Mouse (Mus musculus) lung, embryonic 16.5 days (tissue): Measurements from ENCODE around the gene Trim24. TPM values are rescaled to one million over a fixed set of nuclear protein-coding genes. Genes with fewer than 3 reads are reported as not detected.

Experiments
- ATAC-seq: fragments of 200-750 bp; cut with Nextera tagmentation; 2 replicates; pipeline ENCODE4 v1.8.0; 2017; ENCODE audit warnings: low read depth, mild to moderate bottlenecking, moderate library complexity
- H3K27ac ChIP-seq: fragments of 300-500 bp; sonication (generic); 2 replicates; pipeline ENCODE4 v1.5.1; 2014; ENCODE audit warnings: mild to moderate bottlenecking, control low read depth, low read length
- H3K27me3 ChIP-seq: fragments of 300-500 bp; sonication (generic); 2 replicates; pipeline ENCODE4 v1.6.1; 2014; ENCODE audit warnings: low read depth, low read length, mixed read lengths; ENCODE audit not compliant: control insufficient read depth, insufficient read depth
- H3K36me3 ChIP-seq: fragments of 300-500 bp; sonication (generic); 2 replicates; pipeline ENCODE4 v1.6.1; 2014; ENCODE audit warnings: low read length; ENCODE audit not compliant: control insufficient read depth, insufficient read depth
- H3K4me1 ChIP-seq: fragments of 300-500 bp; sonication (generic); replicated peaks from 2 replicates; pipeline ENCODE4 v1.6.1; 2014; ENCODE audit warnings: low read length, mixed read lengths; ENCODE audit not compliant: control insufficient read depth, insufficient read depth
- H3K4me2 ChIP-seq: fragments of 300-500 bp; sonication (generic); 2 replicates; pipeline ENCODE4 v1.6.1; 2014; ENCODE audit warnings: low read depth, low read length, control low read depth
- H3K4me3 ChIP-seq: fragments of 300-500 bp; sonication (generic); 2 replicates; pipeline ENCODE4 v1.5.1; 2014; ENCODE audit warnings: mild to moderate bottlenecking, low read length, control low read depth
- H3K9ac ChIP-seq: fragments of 300-500 bp; sonication (generic); 2 replicates; pipeline ENCODE4 v1.6.1; 2014; ENCODE audit warnings: low read length, control low read depth
- H3K9me3 ChIP-seq: fragments of 300-500 bp; sonication (generic); 2 replicates; pipeline ENCODE4 v1.6.1; 2016; ENCODE audit warnings: low read length; ENCODE audit not compliant: control insufficient read depth
- WGBS: fragments of 180-500 bp; shearing (Covaris S2); extraction: QIAGEN DNeasy Blood & Tissue Kit; methylation state at CpG from one replicate; pipeline ENCODE4 v1.1.7; 2014; 5-methylcytosine and 5-hydroxymethylcytosine counted together
- polyA plus RNA-seq: library from polyadenylated mRNA; unstranded; fragments of >200 nt; fragmentation: Nextera tagmentation; extraction: Ambion mirVana; gene quantifications from 2 replicates; pipeline ENCODE4 v1.2.1, GENCODE M21; 2015

Gene Trim24
- polyA plus RNA-seq, 1 experiment from 2014 or later: 10.0 TPM

DNA sequence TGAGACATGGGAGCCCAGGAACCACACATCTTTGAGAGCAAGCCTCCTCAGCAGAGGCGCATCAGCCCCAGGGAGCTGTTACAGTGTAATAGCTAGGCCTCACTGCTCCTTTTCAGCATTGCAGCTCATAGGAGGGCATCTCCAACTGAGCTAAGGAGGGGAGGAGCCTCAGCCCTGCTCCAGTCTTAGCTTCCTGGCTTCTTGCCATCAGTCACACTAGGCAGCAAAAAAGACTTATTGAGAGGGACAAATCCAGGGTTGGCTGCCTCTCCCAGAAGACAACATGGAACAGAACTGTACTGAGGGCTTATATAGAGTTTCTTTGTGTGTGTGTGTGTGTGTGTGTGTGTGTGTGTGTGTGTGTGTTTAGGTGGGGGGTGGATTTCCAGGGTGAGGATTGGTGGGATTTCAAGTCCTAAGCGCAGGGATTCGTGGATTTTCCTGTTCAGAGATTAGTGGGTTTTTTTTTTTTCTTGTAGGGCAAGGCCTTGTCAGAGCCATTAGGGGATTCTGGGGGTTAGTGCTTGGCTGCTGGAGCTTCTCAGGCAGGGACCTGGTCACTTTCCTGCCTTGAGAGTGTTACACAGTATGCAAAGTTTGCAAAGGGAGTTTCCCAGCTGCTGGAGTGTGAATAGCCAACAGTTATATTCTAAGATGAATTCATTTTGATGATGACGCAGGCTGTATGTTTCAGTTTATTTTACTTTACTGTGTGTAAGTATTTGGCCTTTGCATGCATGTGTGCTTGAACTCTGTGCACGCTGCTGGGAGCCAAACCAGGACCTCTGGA lies 25.2 kb downstream of the Trim24 start:
- no peak overlapping the region for H3K4me3 ChIP-seq
- peak; percentile 92 for ATAC-seq

DNA sequence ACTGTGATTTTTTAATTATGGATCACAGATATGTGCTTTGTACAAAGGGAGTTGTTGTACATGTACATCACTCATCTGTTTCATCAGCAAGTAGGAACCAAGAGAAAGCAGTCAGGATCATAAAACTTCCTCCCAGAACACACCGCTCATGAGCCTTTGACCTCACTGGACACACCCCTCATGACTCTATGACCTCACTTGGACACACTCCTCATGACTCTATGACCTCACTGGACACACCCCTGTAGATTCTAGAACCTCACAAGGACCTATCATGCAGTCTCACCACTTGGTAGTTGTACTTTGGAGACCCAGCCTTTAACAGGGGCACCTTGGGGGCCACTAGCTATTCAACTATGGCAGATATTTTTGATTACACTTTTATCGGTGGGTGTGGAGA lies 29.6 kb downstream of the Trim24 start:
- Histone ChIP-seq H3K27ac (no peak overlapping the region), H3K9ac (no peak overlapping the region), H3K36me3 (peaks cover 2% of the 10 kb centered on the region; the same call in 1 of the 2 replicates), H3K4me3 (no peak overlapping the region), H3K4me2 (no peak overlapping the region), H3K9me3 (no peaks in the 10 kb centered on the region), H3K4me1 (peaks cover 9% of the 10 kb centered on the region), H3K27me3 (no peaks in the 10 kb centered on the region)
- WGBS: 91% methylated on average over 2 of the region's 2 CpGs
- ATAC-seq: no peak

More for the DNA sequence above, 25.2 kb downstream of the Trim24 start:
- H3K27me3 ChIP-seq: no peaks in the 10 kb centered on the region
- no peak overlapping the region for H3K4me2 ChIP-seq
- H3K27ac ChIP-seq: peak overlapping the region; percentile 66
- WGBS: 51% methylated on average over 5 of the region's 5 CpGs
- no peaks in the 10 kb centered on the region for H3K36me3 ChIP-seq
- H3K4me1 ChIP-seq: peaks cover 9% of the 10 kb centered on the region
- no peaks in the 10 kb centered on the region for H3K9me3 ChIP-seq
- peak overlapping the region; percentile 28 for H3K9ac ChIP-seq

DNA sequence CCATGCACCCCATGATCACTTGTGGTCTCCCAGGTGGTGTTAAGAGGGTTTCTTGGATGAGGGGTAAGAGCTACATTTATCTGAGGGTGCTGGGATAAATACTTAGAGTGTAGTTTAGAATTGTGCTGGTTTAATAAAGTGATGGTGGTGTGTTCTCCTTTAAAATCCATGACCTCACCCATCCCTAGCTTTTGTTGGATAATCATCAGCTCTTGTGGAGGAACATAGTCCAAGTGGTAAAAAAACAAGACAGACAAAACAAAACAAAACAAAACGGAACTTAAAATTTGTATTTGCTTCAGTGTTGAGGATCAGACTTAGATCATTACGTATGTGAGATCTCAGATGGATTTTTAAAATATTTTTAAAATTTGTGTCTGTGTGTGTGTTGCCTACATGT lies 31.2 kb downstream of the Trim24 start:
- ATAC-seq: no peak
- H3K27me3 ChIP-seq: no peaks in the 10 kb centered on the region
- H3K36me3 ChIP-seq: peaks cover 8% of the 10 kb centered on the region
- 91% methylated on average over 2 of the region's 2 CpGs for WGBS
- H3K4me1 ChIP-seq: no peaks in the 10 kb centered on the region
- H3K4me3 ChIP-seq: no peak overlapping the region
- no peaks in the 10 kb centered on the region for H3K9me3 ChIP-seq
- H3K9ac ChIP-seq: no peak overlapping the region
- no peak overlapping the region for H3K4me2 ChIP-seq
- no peak overlapping the region for H3K27ac ChIP-seq

DNA sequence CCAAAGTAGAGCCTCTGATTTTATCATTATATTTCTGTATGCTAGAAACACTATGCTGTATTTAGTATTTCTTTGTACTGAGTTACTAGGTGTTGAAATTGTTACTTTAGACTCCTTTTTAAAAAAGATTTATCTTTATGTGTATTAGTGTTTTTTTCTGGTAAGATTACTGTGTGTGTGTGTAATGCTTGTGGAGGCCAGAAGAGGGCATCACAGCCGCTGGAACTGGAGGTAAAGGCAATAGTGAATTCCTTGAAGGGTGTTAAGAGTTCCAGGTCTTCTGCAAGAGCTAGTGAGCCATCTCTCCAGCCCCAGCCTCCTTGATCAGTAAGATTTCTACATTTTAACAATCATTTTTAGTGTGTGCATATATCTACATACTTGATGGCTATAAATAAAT lies 33.2 kb downstream of the Trim24 start:
- Histone ChIP-seq H3K27ac (no peak overlapping the region), H3K9ac (no peak overlapping the region), H3K27me3 (no peaks in the 10 kb centered on the region), H3K9me3 (no peaks in the 10 kb centered on the region), H3K36me3 (peaks cover 9% of the 10 kb centered on the region), H3K4me1 (no peaks in the 10 kb centered on the region), H3K4me2 (no peak overlapping the region), H3K4me3 (no peak overlapping the region)
- 85% methylated on average over 1 of the region's 1 CpGs for WGBS
- ATAC-seq: no peak

DNA sequence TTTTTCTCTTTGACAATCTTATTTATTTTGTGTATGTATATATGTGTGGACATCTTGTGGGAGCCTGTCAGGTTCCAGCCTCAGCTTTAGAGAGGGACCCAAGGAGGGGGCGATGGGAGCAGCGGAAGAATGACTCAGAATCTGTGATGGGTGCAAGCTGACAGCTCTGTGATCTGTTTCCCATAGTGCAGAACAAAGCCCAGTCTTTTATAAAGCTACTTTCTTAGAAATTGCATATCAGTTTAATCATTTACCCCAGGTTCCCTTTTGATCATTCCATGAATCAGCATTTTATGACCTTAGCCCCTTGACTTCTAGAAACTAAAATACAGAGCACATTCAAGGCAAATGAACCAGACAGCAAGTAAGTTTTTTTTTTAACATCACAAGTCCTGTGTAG lies 42.9 kb downstream of the Trim24 start:
- Histone ChIP-seq H3K27me3 (no peaks in the 10 kb centered on the region), H3K4me2 (no peak overlapping the region), H3K9me3 (peaks cover 4% of the 10 kb centered on the region), H3K4me3 (no peak overlapping the region), H3K9ac (no peak overlapping the region), H3K4me1 (no peaks in the 10 kb centered on the region), H3K27ac (no peak overlapping the region), H3K36me3 (peaks cover 16% of the 10 kb centered on the region)
- ATAC-seq: no peak
- WGBS: 85% methylated on average over 2 of the region's 2 CpGs

DNA sequence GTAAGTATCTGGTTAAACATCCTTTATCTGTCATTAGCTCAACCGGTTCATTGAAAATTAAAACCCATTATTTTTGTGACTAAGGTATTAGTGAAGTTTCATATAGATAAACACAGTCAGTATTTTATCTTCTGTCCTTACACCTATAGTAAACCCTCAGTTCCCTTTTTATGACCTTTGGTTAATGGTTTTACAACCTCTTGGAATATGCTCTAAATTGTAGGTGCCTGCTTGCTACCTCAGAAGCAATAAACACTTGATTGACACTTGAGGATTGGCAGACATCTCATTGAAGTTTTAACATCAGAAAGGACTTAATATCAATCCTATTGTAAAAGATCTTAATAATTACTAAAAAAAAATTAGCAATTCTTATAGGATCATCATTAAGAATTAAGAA lies 54.5 kb downstream of the Trim24 start:
- no peaks in the 10 kb centered on the region for H3K9me3 ChIP-seq
- no peaks in the 10 kb centered on the region for H3K27me3 ChIP-seq
- no peak overlapping the region for H3K9ac ChIP-seq
- H3K4me3 ChIP-seq: no peak overlapping the region
- no peak overlapping the region for H3K27ac ChIP-seq
- H3K4me2 ChIP-seq: no peak overlapping the region
- H3K36me3 ChIP-seq: peaks cover 4% of the 10 kb centered on the region; the same call in 1 of the 2 replicates
- WGBS: 93% methylated on average over 1 of the region's 1 CpGs
- ATAC-seq: no peak
- no peaks in the 10 kb centered on the region for H3K4me1 ChIP-seq

DNA sequence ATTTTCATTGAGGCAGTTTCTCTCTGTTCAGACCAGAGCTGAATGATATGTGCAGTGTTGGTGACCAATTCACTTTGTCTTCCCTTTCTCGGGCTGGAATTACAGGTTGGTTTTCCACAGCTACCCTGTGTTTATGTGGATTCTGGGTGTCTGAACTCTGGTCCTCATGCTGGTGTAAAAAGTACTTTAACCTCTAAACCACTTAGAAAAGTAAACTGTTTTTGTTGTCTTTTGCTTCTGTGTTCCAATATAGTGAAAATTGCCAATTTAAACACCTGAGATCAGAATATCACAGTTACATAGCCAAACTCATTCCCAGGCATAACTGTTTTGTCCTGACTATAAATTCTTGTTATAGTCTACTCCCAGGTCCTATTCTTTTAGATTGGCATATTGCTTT lies 56.1 kb downstream of the Trim24 start:
- H3K9me3 ChIP-seq: no peaks in the 10 kb centered on the region
- WGBS: 86% methylated on average over 1 of the region's 1 CpGs
- no peaks in the 10 kb centered on the region for H3K27me3 ChIP-seq
- H3K27ac ChIP-seq: no peak overlapping the region
- H3K4me1 ChIP-seq: no peaks in the 10 kb centered on the region
- H3K4me3 ChIP-seq: no peak overlapping the region
- peaks cover 9% of the 10 kb centered on the region for H3K36me3 ChIP-seq
- H3K4me2 ChIP-seq: no peak overlapping the region
- ATAC-seq: no peak
- H3K9ac ChIP-seq: no peak overlapping the region

DNA sequence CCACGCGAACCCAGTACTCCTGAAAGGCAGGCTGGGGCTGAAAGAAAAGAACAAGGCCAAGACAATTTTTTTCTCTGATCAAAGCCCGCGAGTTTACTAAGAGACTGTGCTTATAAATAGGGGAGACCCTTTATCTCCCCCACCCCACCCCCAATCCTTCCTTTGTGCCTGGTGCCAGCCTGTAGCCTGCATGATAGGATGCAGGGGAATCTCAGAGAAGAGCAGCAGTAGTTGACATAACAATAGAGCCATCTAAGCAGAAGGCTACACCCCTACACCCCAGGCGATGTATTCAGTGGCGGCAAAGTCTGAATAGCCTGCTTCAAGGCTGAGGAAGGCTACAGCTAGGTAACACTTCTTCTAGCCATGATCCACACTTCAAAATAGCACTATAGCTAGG lies 65.9 kb downstream of the Trim24 start:
- WGBS: 78% methylated on average over 6 of the region's 6 CpGs
- no peaks in the 10 kb centered on the region for H3K9me3 ChIP-seq
- H3K4me1 ChIP-seq: no peaks in the 10 kb centered on the region
- H3K27me3 ChIP-seq: no peaks in the 10 kb centered on the region
- H3K4me2 ChIP-seq: no peak overlapping the region
- H3K27ac ChIP-seq: no peak overlapping the region
- no peak for ATAC-seq
- H3K9ac ChIP-seq: no peak overlapping the region
- no peak overlapping the region for H3K4me3 ChIP-seq
- H3K36me3 ChIP-seq: peaks cover 9% of the 10 kb centered on the region

DNA sequence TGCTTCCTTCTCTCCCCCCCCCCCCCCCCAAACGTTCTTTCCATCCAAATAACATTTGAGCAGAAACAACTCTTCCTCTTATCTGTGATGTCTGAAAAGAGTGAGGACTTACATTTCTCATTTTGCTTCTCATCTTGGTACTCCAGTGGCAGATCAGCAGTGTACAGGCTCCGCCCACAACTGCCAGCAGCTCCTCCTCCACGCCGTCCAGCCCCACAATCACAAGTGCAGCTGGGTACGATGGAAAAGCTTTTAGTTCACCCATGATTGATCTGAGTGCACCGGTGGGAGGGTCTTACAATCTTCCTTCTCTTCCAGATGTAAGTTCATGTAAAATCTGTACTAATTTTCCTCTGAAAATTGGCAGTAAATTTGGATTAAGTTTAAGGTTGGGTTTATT lies 80.7 kb downstream of the Trim24 start:
- H3K9me3 ChIP-seq: no peaks in the 10 kb centered on the region
- H3K4me2 ChIP-seq: no peak overlapping the region
- WGBS: 73% methylated on average over 6 of the region's 6 CpGs
- H3K4me3 ChIP-seq: no peak overlapping the region
- no peak overlapping the region for H3K9ac ChIP-seq
- no peaks in the 10 kb centered on the region for H3K4me1 ChIP-seq
- H3K27me3 ChIP-seq: no peaks in the 10 kb centered on the region
- no peak overlapping the region for H3K27ac ChIP-seq
- no peak for ATAC-seq
- H3K36me3 ChIP-seq: peaks cover 19% of the 10 kb centered on the region
